Mouse (Mus musculus) ES-E14 (cell line): ENCODE data around the gene Galnt14.

Experiments
- CHD2 ChIP-seq: IDR thresholded peaks from 2 replicates; pipeline ENCODE4 v1.6.1; 2014; ENCODE audit warnings: mild to moderate bottlenecking, low read depth, low read length, inconsistent platforms
- HCFC1 ChIP-seq: IDR thresholded peaks from 2 replicates; pipeline ENCODE4 v1.6.1; 2012; ENCODE audit warnings: low read length, inconsistent platforms, borderline replicate concordance; ENCODE audit not compliant: insufficient read depth
- ZC3H11A ChIP-seq: IDR thresholded peaks from 2 replicates; pipeline ENCODE4 v1.6.1; 2012; ENCODE audit warnings: low read depth, mild to moderate bottlenecking, inconsistent platforms, low read length, borderline replicate concordance

DNA sequence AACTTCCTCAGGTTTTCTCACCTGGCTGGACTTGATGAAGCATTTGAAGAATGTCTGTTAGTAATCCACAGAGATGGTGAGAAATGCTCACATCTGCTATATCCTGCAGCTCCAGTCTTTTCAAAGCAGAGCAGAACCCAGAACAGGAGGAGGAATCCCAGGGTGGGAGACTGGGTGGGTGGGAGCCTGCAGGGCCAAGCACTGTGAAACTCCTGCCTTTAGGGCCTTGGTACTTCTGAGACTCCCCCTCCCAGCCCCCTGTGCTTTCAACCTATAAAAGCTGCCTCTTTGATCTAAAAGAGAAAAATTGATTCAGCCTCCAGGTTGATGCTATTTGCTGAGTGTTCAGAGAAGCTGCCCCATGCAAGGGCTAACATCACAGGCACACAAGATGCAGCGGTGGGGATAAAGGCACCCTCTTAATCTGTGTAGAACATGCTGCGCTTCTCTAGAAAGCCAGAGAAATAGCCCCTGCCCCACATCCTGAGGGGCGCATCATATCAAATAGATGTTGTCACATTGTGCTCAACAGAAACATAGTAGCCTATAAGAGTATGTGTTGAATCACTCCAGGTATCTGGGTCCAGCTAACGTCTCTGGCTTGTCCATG lies 258.0 kb downstream of the Galnt14 start:
- TF ChIP-seq CHD2 (no peak), ZC3H11A (no peak), HCFC1 (no peak)
